Mouse (Mus musculus): Measurements from ENCODE around the gene Olfr649.

Gene Olfr649

DNA sequence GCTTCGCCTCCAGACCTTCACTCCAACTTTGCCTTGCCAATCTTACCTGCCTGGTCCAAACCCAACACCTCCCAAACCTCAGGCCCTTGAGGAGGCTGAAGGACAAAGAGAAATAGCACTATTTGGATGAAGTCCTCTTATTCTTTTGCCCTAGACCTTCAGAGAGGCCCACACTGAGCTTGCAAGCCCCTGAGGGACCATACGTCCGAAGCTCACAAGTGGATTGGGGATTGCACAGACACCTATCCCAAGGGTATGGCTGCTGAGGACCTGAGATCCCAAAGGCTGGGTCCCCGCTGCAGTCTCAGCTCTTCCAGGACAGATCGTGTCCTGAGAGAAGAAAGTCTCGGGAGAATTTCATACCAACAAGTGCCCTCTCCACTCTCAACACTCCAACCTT lies at the start of gene Olfr649:
Gene Olfr649, minus strand, starts transcription at position 101 of the 400 bp plus-strand sequence.
- ATAC-seq (ENCODE audit: insufficient number of reproducible peaks, low FRiP score, low TSS enrichment) = no peak

DNA sequence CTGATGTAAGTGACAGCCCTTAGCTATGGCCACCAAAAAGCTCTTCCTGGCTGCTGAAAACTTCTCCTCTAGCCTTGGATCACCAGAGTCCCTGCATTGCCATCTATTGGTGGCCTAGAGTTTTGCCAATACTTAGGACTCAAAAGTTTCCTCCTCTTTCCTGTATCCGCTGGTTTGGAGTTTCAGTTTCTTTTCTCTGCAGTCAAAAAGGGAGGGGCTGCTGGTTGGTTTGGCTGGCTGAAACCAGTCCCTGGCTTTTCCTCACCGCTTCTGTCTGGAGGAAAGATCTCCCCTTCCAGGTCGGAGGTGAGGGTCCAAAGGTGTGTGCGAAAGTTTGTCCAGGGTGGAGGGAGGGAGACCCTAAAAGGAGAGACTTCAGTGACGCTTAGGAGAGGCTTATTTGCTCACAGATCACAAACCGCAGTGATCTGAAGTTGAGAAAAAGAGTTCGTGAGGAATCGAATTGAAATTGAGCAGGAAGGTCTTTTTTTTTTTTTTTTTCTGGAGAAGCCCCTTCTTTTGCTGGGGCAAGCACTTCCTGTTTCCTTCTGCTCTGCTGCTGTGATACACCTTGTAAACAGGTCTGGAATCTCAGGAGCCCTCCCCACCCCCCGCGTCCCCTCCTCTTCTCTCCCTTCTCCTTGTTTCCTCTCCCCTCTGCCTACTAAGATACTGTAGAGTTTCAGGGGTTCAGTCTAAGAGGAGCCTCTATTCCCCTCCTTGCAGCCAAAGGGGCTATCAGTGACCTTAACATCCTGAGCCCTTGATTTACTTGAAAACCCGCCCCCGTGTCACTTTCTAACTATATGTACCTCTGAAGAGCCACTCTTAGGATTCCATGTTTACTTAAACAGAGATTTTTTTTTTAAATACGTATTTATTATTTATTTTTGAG lies 48.7 kb upstream of the Olfr649 start, which contains the start of gene Trim34a:
Gene Trim34a, plus strand, starts transcription at position 171 of the 895 bp plus-strand sequence.
- ATAC-seq (ENCODE audit: insufficient number of reproducible peaks, low FRiP score, low TSS enrichment) = peak; percentile 49; the same call in 1 of the 2 replicates

DNA sequence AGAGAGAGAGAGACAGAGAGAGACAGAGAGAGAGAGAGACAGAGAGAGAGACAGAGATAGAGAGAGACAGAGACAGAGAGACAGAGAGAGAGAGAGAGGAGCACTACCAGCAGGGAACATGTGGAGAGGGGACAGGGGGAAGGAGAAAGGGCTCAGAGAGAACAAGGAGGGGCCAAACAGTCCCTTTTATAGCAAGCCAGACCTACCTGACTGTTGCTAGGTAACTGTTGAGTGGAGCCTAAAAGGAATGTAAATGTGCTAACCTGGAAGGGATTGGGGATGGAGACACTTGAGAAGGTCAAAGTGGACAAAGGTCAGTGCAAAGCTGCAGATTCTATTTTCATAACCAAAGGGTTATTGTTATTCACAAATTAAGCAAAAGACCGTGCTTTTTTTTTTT lies 47.8 kb upstream of the Olfr649 start:
- ATAC-seq (ENCODE audit: insufficient number of reproducible peaks, low FRiP score, low TSS enrichment) = no peak

DNA sequence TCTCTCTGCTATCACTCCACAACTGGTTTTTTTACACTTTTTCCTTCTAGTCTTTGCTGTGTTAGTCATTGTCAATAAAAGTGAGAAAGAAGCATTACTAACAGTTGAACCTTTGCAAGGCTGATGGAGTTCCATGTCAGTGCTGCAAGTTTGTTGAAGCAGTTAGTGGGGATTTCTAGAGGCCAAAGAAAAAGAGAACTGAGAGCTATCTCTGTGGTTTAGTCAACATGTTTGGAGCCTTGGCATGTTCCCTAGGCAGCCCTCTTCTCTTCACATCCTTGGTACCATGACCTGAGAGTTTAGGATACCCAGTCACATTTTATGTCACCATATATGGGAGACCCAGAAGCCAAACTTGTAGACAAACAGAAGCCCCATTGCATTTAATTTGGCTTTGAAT lies 45.1 kb upstream of the Olfr649 start:
- no peak for ATAC-seq (ENCODE audit: insufficient number of reproducible peaks, low FRiP score, low TSS enrichment)

DNA sequence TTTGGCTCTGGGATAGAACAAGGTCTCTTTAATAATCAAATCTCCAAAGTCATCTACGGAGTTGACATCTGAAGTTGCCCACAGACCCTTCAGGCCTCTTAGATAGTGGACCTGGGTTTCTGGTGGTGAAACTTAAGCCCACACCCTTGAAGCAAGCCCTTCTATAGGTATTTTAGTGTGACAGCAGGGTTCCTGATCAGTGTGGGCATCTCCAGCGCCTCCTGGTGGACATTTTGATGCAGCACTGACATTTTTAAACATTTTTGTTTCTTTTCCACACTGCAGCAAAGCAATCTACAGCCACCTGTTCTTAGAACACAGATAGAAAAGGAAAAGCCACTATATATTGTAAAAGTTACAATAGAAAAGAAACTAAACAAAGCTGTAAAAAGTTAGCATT lies 35.4 kb upstream of the Olfr649 start:
- ATAC-seq (ENCODE audit: insufficient number of reproducible peaks, low FRiP score, low TSS enrichment) = no peak

DNA sequence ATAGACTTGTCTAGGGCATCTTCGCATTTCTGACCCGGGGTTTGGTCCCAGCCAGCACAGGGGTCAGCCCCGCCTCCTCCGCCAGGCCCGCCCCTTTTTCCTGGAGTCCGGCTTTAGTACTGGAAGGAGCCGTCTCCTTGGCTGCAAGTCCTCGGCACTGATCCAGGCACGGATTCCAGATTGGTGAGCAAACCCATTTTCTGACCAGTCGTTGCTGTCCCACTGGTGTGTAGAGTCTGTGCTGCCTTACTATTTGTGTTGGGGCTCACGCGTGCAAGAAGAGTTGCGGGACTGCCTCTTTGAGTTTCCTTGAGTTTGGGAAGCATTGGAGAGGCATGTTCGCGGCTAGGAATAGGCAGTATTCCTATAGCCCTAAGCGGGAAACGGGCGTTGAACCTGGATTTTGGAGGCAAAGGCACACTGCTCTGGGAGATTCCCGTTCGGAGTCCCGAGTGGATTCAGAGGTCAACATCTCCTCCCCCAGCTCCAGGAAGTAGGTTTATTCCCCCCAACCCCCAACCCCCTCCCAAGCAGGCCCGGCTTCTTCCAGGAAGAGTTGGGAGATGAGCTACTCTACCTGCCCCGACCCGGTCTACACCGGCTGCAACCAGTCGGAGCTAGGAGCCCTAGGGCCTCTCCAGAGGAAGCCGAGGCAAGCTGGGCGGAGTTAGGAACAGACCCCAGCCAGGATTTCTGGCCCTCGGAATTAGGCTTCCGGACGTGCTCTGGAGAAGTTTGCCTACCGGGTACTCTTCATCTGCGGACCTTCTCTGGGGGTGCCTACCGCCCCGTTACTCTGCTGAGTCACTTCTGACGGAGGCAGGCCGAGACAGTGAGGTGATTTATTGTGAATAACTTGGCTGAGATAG lies 23.1 kb upstream of the Olfr649 start, which contains the start of gene Trim6:
Gene Trim6, plus strand, starts transcription at position 93 of the 869 bp plus-strand sequence.
- ATAC-seq (ENCODE audit: insufficient number of reproducible peaks, low FRiP score, low TSS enrichment) = no peak

DNA sequence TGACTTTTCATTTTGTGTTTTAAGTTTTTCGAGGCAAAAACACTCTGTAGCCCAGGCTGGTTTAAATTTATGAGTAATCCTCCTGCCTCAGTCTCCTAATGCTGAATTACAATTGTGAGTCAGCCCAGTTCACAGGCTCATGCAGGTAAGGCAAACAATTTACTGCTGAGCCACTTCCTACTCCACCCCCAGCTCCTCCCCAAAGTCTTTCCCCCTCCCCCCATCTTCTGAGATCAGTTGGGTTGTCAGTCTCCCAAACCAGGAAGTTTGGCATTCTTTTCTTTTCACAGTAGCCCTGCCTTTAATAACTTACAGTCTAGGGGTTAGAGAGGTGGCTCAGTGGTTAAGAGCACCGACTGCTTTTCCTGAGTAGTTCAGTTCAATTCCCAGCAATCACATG lies 22.1 kb upstream of the Olfr649 start:
- ATAC-seq (ENCODE audit: insufficient number of reproducible peaks, low FRiP score, low TSS enrichment) = no peak

DNA sequence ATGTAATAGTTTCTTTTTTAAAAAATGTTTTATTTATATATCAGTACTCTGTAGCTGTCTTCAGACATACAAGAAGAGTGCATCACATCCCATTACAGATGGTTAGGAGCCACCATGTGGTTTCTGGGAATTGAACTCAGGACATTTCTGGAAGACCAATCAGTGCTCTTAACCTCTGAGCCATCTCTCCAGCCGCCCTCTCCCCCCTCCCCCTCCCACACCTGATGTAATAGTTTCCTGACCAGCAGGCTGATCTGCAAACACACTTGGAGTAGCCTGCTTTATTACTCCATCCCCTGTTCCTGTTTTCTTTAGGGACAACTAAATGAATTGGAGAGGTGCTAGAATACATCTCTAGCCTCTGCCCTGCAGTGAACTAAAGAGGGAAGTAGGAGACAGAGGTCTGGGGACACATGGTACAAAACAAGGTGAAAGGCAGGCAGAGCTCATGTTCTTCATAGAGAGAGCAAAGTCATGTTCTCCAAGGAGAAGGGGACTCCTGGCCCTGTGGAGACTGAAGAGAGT lies 20.3 kb upstream of the Olfr649 start:
- no peak for ATAC-seq (ENCODE audit: insufficient number of reproducible peaks, low FRiP score, low TSS enrichment)

DNA sequence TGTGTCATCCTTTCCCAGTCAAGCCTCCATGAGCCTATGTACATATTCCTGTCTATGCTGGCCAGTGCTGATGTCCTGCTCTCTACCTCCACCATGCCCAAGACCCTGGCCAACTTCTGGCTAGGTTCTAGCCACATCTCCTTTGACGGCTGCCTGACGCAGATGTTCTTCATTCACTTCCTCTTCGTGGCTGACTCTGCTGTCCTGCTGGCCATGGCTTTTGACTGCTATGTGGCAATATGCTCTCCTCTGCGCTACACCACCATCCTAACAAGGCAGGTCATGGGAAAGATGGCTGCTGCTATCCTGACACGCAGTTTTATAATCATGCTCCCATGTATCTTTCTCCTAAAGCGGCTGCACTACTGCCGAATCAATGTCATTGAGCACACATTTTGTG lies 10.4 kb upstream of the Olfr649 start:
- no peak for ATAC-seq (ENCODE audit: insufficient number of reproducible peaks, low FRiP score, low TSS enrichment)

DNA sequence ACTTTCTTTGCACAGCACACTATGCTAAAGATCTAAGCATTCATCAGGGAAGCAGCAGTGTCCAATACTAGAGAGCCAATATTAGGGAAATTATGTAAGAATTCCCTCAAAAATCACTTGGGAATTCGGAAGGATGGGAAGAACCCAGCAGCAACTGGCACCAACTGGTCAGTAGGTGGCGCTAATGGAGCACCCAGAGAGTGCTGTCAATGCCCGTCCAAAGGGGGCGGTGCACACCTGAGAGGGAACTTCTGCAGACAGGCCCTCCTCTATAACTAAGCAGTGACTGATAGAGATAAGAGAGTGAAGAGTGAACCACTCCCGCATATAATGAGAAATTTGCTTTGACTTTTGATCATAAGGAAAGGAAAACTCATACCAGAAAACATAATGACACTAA lies 4.0 kb upstream of the Olfr649 start:
- no peak for ATAC-seq (ENCODE audit: insufficient number of reproducible peaks, low FRiP score, low TSS enrichment)

DNA sequence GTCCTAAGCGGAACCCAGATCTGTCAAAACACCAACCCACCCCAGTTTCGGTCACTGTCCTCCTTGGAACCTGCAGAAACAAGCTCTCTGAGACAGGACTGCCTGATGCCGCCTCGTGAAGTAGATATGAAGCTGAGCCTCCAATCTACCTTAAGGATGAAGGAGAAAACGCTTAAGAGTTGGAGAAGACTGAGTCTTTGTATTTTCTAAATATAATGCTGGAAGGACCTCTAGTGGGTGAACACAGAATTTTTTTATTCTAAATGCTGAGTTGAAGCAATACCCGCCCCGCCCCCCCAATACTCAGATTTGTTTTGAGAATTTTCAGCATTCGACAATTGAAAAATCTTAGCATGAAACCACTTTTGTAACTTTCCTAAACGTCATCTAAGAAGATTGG lies 4.5 kb downstream of the Olfr649 start:
- no peak for ATAC-seq (ENCODE audit: insufficient number of reproducible peaks, low FRiP score, low TSS enrichment)

DNA sequence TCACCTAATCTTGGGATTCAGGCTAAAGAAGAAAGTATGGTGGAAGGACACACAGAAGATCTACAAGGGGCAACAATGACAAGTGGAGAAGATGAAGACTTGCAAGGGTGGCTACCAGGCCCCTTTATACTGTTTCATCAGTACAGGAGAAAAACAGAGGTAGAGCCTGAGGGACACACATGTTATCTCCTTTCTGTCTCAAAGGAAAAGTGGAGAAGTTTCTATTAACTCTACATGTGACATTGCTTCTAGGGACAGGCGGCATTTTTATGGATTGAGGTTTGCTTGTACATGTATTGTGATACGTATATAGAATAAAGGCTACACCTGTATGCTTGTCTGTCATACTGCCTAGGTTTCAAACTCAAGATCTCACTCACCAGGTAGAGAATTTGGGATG lies 12.5 kb downstream of the Olfr649 start, which contains the start of gene Olfr648:
Gene Olfr648, minus strand, starts transcription at position 101 of the 400 bp plus-strand sequence.
- no peak for ATAC-seq (ENCODE audit: insufficient number of reproducible peaks, low FRiP score, low TSS enrichment)

DNA sequence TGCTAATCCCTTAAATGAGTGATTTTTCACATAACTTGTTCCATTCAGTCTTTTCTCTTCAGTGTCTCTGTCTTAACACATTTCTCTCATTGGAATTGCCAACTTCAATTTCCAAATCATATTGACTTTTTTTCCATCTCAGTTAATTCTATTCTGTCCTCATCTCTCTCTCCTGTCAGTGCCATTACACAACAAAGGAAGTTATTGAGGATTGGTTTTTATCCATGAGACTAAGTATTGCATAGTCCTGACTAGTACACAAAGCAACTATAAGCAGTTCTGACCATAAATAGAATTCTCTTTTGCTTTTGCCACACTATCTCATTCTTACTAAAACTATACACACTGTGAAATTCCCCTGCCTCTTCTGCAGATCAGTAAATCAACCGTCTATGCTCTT lies 16.7 kb downstream of the Olfr649 start:
- ATAC-seq (ENCODE audit: insufficient number of reproducible peaks, low FRiP score, low TSS enrichment) = no peak

DNA sequence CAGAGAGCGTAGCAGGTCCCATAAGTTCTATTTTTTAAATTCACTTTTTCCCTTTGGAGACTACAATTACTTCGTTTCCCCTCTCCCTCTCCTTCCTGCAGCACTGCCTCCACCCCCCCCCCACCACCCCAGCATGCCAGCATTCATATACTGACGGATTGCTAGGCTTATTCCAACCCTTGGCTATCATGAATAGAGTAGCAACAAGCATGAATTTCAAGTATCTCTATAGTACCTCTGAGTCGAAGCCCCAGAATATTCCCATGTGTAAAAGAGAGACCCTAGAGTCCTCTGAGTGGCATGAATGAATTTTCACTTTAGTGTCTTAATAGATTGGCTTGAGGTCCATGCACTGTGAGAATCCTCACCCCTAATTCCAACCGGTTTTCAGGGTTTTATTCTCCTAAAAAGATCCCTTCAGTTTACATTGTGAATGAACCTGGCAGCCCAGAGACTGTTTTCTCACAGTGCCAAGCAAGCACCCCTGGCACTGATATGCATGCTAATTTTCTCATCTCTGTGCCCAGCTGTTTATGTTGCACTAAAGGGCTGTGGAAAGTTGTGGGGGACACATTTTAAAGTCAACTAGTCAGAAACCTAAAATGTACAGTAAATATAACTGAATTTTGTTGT lies 17.2 kb downstream of the Olfr649 start:
- ATAC-seq (ENCODE audit: insufficient number of reproducible peaks, low FRiP score, low TSS enrichment) = no peak

DNA sequence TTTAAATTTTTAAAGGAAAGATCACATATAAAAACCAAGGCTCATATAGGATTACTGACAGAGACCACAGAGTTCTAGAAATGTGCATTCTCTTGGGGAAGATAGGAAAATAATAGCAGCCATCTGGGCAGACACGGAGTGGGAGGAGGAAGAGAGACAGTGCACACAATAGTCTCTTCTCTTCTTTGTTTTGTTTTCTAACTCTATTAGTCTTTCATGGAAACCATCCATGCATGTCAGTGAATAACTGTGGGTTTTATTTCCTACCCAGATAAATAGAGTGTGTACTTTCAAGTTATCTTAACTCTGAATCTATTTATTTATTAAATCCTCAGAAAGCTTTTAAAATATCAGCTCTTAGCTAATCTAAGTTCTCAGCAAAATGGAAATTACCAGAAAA lies 20.7 kb downstream of the Olfr649 start:
- no peak for ATAC-seq (ENCODE audit: insufficient number of reproducible peaks, low FRiP score, low TSS enrichment)

DNA sequence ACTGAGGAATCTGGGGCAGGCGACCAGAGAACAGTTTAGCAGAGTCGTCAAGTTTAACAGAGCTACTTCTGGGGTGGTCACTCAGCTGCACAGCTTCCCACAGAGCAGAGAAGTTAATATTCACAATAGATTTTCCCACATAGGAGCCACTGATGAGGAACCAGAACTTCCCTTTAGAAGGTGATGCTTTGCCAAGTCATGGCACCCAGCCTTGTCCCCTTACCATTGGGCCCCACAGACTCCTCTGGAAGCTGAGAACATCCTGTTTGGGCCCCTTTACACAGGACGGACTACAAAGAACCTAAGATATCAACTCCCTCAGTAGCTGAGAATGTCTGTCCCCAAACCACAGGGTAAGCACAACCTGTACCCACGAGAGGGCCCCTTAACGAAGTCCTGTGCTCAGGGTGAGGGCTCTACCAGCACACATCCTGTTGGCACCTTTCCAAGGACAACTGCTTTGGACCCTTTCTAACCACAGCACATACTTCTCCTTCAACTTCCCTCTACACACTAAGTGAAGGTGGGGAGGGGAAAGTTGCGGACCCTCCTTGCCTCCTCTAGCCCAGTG lies 26.1 kb downstream of the Olfr649 start:
- ATAC-seq (ENCODE audit: insufficient number of reproducible peaks, low FRiP score, low TSS enrichment) = no peak

DNA sequence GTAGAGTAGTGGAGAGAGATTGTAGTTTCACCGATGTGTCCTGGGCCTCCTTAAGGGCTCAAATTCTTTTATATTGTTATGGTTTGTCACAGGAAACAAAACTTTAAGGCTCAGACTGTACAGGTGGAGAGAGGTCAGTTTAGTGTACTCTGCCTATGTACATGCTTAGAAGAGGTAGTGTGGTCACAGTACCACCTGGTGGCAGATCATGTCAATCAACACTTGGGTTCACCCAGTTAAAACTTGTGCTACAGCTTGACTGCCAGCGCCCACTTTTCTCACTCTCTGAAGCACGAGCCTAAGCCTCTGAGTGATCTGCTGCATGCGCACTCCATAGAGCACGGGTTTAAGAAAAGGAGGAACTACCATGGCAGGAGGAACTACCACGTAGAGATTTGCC lies 28.7 kb downstream of the Olfr649 start:
- ATAC-seq (ENCODE audit: insufficient number of reproducible peaks, low FRiP score, low TSS enrichment) = no peak

DNA sequence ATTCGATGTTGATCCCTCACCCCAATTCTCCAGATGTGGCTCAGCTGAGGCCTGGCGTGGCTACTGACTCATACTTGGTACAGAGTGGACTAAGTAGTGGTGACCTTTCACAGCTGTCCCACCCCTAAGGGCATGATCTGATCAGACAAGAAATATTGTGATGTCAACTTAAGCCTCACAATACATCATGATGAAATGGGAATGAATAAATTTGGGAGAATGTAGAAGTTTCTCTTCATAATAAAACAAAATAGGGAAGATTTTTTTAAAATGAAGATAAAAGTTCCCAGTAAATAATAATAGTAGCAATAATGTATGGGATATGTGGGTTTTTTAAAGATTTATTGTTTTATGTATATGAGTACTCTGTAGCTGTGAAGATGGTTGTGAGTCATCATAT lies 45.3 kb downstream of the Olfr649 start, which contains the start of gene Ubqlnl:
Gene Ubqlnl, minus strand, starts transcription at position 101 of the 400 bp plus-strand sequence.
- ATAC-seq (ENCODE audit: insufficient number of reproducible peaks, low FRiP score, low TSS enrichment) = no peak

DNA sequence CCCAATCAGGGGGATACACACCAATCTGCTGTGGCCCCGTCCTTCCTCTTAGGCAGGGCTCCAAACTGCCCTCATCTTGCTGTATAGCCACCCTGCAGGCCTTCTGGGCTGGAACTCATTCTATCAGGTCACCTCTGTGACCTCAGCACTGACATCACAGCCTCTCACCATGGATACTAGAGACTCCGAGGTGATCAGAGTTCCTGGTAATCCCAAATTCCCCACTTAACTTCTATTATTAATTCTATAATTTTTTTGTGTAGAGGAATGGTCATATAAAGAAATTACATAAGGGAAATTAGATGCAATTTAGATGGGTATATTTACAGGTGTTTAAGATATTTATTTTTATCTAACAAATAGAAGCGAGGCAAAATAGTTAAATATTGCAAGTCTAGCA lies 52.6 kb downstream of the Olfr649 start, which contains the start of gene Ubqln3:
Gene Ubqln3, minus strand, starts transcription at position 101 of the 400 bp plus-strand sequence.
- no peak for ATAC-seq (ENCODE audit: insufficient number of reproducible peaks, low FRiP score, low TSS enrichment)

All from cerebellum, adult (tissue).